Mouse (Mus musculus) liver, embryonic 16.5 days (tissue): ENCODE data around the gene Ly6g6d. TPM values are rescaled to one million over a fixed set of nuclear protein-coding genes. Genes with fewer than 3 reads are reported as not detected.

ENCODE experiments used
- ATAC-seq: fragments of 200-750 bp; cut with Nextera tagmentation; 2 replicates; pipeline ENCODE4 v1.8.0; 2017; ENCODE audit warnings: low read depth, mild to moderate bottlenecking, moderate number of reproducible peaks, moderate library complexity
- H3K27ac ChIP-seq: fragments of 300-500 bp; sonication (generic); 2 replicates; pipeline ENCODE4 v1.5.1; 2014; ENCODE audit warnings: mild to moderate bottlenecking, low read length
- H3K27me3 ChIP-seq: fragments of 300-500 bp; sonication (generic); 2 replicates; pipeline ENCODE4 v1.6.1; 2014; ENCODE audit warnings: low read depth, low read length, mixed read lengths; ENCODE audit not compliant: control insufficient read depth, insufficient read depth
- H3K36me3 ChIP-seq: fragments of 300-500 bp; sonication (generic); 2 replicates; pipeline ENCODE4 v1.6.1; 2014; ENCODE audit warnings: mild to moderate bottlenecking; ENCODE audit not compliant: control insufficient read depth, insufficient read depth
- H3K4me1 ChIP-seq: fragments of 300-500 bp; sonication (generic); 2 replicates; pipeline ENCODE4 v1.6.1; 2014; ENCODE audit warnings: low read depth, low read length, mixed read lengths; ENCODE audit not compliant: control insufficient read depth
- H3K4me2 ChIP-seq: fragments of 300-500 bp; sonication (generic); 2 replicates; pipeline ENCODE4 v1.6.1; 2014; ENCODE audit warnings: low read depth, low read length, mixed read lengths
- H3K4me3 ChIP-seq: fragments of 300-500 bp; sonication (generic); 2 replicates; pipeline ENCODE4 v1.5.1; 2014; ENCODE audit warnings: low read depth, mild to moderate bottlenecking, low read length
- H3K9ac ChIP-seq: fragments of 300-500 bp; sonication (generic); 2 replicates; pipeline ENCODE4 v1.6.1; 2014; ENCODE audit warnings: low read depth, low read length
- H3K9me3 ChIP-seq: fragments of 300-500 bp; sonication (generic); replicated peaks from 2 replicates; pipeline ENCODE4 v1.6.1; 2016; ENCODE audit warnings: low read length; ENCODE audit not compliant: control insufficient read depth
- WGBS: fragments of 180-500 bp; shearing (Covaris S2); extraction: QIAGEN DNeasy Blood & Tissue Kit; methylation state at CpG from one replicate; pipeline ENCODE4 v1.1.7; 2014; ENCODE audit not compliant: insufficient replicate concordance; 5-methylcytosine and 5-hydroxymethylcytosine counted together
- polyA plus RNA-seq: library from polyadenylated mRNA; unstranded; fragments of >200 nt; fragmentation: Nextera tagmentation; extraction: Ambion mirVana; gene quantifications from 2 replicates; pipeline ENCODE4 v1.2.1, GENCODE M21; 2015

Gene Ly6g6d
- polyA plus RNA-seq, 1 experiment from 2014 or later: 0.55 TPM

DNA sequence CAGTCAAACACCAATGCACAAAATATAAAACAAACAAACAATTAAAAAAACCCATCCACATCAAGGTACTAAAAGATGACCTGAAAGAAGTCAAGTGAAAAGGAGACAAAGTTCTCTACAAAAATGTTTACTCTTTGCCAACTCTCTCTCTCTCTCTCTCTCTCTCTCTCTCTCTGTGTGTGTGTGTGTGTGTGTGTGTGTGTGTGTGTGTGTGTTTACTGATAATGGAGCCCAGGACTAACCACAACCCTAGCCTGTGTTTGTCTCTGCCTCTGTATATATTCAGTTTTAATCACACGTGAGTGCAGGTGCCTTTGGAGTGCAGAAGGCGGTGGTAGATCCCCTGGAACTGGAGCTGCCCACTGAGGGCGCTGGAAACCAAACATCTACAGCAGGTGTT lies 20.8 kb downstream of the Ly6g6d start:
- Histone ChIP-seq H3K4me2 (no peak overlapping the region), H3K27ac (no peak overlapping the region), H3K4me1 (peaks cover 47% of the 10 kb centered on the region), H3K36me3 (peaks cover 42% of the 10 kb centered on the region), H3K4me3 (no peak overlapping the region), H3K9ac (no peak overlapping the region), H3K9me3 (no peaks in the 10 kb centered on the region), H3K27me3 (peaks cover 4% of the 10 kb centered on the region; the same call in 1 of the 2 replicates)
- 28% methylated on average over 3 of the region's 3 CpGs for WGBS
- no peak for ATAC-seq

- Histone ChIP-seq H3K9me3 (no peaks in the 10 kb centered on the region), H3K27me3 (peaks cover 4% of the 10 kb centered on the region; the same call in 1 of the 2 replicates), H3K4me2 (no peak overlapping the region), H3K4me3 (no peak overlapping the region), H3K27ac (no peak overlapping the region), H3K4me1 (peaks cover 56% of the 10 kb centered on the region), H3K36me3 (peaks cover 42% of the 10 kb centered on the region), H3K9ac (no peak overlapping the region)
- ATAC-seq: no peak
- WGBS: 81% methylated on average over 7 of the region's 7 CpGs
These were observed 22.0 kb downstream of the Ly6g6d start for GRCm38 (mm10) chr17:35055691-35056495.

DNA sequence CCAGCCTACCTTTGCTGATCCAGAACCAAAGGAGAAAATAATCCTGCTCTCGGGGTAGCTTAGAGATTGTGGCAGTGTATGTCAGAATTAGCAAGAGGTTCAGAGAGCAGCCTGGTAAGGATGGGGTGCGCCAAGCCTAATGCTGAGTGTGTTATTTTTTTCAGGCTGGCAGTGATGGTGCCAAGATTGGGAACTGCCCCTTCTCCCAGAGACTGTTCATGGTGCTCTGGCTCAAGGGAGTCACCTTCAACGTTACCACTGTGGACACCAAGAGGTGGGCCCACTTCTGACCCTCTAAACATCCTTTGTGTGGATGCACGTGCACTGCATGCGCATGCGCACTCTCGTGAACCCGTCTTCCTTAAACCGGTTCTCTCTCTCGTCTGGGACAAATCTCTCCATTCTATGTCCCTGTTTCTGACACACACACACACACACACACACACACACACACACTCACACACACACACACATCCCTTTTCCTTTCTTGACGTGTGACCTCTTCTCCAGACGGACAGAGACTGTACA lies 25.5 kb downstream of the Ly6g6d start:
- WGBS: 78% methylated on average over 12 of the region's 12 CpGs
- no peaks in the 10 kb centered on the region for H3K27me3 ChIP-seq
- peak overlapping the region; percentile 92 for H3K27ac ChIP-seq
- H3K4me1 ChIP-seq: peaks cover 55% of the 10 kb centered on the region
- no peaks in the 10 kb centered on the region for H3K9me3 ChIP-seq
- H3K4me2 ChIP-seq: peak overlapping the region; percentile 92
- peaks cover 38% of the 10 kb centered on the region for H3K36me3 ChIP-seq
- peak overlapping the region; percentile 70 for H3K4me3 ChIP-seq
- H3K9ac ChIP-seq: peak overlapping the region; percentile 81
- ATAC-seq: no peak

DNA sequence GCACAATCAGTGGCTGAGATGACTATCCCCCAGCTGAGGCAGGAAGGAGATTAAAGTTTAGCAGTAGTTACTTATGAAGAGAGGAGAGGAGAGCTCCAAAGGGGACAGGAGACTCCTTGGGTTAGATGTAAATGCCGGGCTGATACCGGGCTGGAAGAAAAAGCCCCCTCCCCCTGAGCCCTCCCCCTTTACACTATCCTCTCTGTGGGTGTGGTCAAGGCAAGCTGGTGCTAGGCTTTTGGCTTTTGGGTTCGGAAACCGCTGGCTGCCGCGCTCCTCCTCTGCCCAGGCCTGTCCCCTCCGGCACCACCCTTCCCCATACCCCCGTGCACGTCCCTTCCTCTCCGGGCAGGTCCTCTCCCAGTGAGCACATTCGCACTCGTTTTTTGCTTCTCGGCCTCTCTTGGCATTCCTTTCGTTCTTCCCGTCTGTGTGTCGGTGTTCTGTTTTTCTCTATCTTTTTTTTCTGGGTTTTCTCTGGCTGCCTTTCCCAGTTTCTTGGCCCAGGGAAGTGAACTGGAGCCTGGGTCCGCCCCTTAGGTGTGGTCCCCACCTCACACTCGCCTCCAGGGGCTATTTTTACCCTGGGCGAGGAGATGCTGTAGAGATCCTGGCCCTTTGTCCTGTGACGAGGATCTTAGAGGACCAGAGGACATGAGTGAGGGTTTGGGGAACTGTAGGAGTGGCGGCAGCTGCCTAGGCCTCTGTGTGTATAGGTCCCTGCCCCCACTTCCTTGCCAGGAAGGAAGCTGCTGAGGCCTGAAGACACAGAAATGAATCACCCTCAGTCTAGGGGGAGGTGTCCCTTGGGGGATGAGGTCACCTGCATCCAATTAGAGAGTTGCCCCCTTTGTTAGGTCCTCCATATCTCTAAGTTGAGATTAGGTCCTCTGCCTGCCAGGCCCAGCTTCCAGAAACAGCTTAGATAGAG lies 26.4 kb downstream of the Ly6g6d start:
- peak overlapping the region; percentile 70 for H3K4me3 ChIP-seq
- H3K27me3 ChIP-seq: no peaks in the 10 kb centered on the region
- H3K36me3 ChIP-seq: peaks cover 37% of the 10 kb centered on the region
- peak; percentile 51 for ATAC-seq
- H3K9ac ChIP-seq: peak overlapping the region; percentile 81
- WGBS: 3% methylated on average over 21 of the region's 21 CpGs
- H3K9me3 ChIP-seq: no peaks in the 10 kb centered on the region
- peak overlapping the region; percentile 92 for H3K4me2 ChIP-seq
- H3K27ac ChIP-seq: peak overlapping the region; percentile 92
- H3K4me1 ChIP-seq: peaks cover 61% of the 10 kb centered on the region

- H3K27ac ChIP-seq: peak overlapping the region; percentile 92
- H3K27me3 ChIP-seq: no peaks in the 10 kb centered on the region
- peaks cover 27% of the 10 kb centered on the region for H3K36me3 ChIP-seq
- peak overlapping the region; percentile 92 for H3K4me2 ChIP-seq
- H3K9me3 ChIP-seq: no peaks in the 10 kb centered on the region
- peak overlapping the region; percentile 70 for H3K4me3 ChIP-seq
- ATAC-seq: peak; percentile 13
- H3K4me1 ChIP-seq: peaks cover 63% of the 10 kb centered on the region
- peak overlapping the region; percentile 81 for H3K9ac ChIP-seq
- 1% methylated on average over 27 of the region's 27 CpGs for WGBS
These were observed 27.6 kb downstream of the Ly6g6d start for GRCm38 (mm10) chr17:35050126-35050750.

- Histone ChIP-seq H3K4me2 (peak within 1 kb of the TSS; percentile 99), H3K4me3 (peak within 1 kb of the TSS; percentile 70), H3K9me3 (no peaks in the 10 kb centered on the region), H3K27ac (peak within 1 kb of the TSS; percentile 92), H3K9ac (peak within 1 kb of the TSS; percentile 81), H3K36me3 (peaks cover 23% of the 10 kb centered on the region), H3K27me3 (no peaks in the 10 kb centered on the region), H3K4me1 (peaks cover 70% of the 10 kb centered on the region)
- no peak for ATAC-seq
- 2% methylated on average over 11 of the region's 11 CpGs for WGBS
These were observed 28.3 kb downstream of the Ly6g6d start, which contains the start of gene Clic1 for GRCm38 (mm10) chr17:35049561-35050016. Gene Clic1 (plus strand): TSS chr17:35049966.

DNA sequence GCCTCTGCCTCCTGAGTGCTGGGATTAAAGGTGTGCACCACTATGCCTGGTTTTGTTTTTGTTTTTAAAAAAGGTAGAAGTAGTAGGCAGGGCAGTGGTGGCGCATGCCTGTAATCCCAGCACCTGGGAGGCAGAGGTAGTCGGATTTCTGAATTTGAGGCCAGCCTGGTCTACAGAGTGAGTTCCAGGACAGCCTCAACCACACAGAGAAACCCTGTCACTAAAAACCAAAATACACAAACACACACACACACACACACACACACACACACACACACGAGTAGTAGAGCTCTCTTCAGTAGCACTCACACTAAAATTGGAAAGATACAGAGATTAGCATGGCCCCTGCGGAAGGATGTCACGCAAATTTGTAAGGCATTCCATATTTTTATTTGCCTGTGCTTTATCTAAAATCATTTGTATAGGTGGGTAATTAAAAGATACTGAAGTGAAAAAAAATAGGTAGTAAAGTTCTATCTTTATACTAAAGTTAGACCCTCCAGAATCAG lies 28.9 kb downstream of the Ly6g6d start:
- H3K4me1 ChIP-seq: peaks cover 76% of the 10 kb centered on the region
- no peak overlapping the region for H3K9ac ChIP-seq
- no peaks in the 10 kb centered on the region for H3K27me3 ChIP-seq
- H3K4me2 ChIP-seq: peak overlapping the region; percentile 99; the same call in 1 of the 2 replicates
- H3K36me3 ChIP-seq: peaks cover 18% of the 10 kb centered on the region
- no peak for ATAC-seq
- peak overlapping the region; percentile 92 for H3K27ac ChIP-seq
- 28% methylated on average over 5 of the region's 5 CpGs for WGBS
- H3K4me3 ChIP-seq: no peak overlapping the region
- H3K9me3 ChIP-seq: no peaks in the 10 kb centered on the region
